Mouse (Mus musculus) hindbrain, postnatal 0 days (tissue): ENCODE results near the gene Hsd17b14. TPM values are rescaled to one million over a fixed set of nuclear protein-coding genes. Genes with fewer than 3 reads are reported as not detected.

Experiments used
- ATAC-seq: fragments of 200-750 bp; cut with Nextera tagmentation; 2 replicates; pipeline ENCODE4 v1.8.0; 2017; ENCODE audit warnings: mild to moderate bottlenecking, moderate TSS enrichment, moderate library complexity
- DNase-seq: peaks from one replicate; pipeline ENCODE4 v3.0.0-alpha.2; 2015; ENCODE audit warnings: low spot score
- H3K27ac ChIP-seq: fragments of 300-500 bp; sonication (generic); 2 replicates; pipeline ENCODE4 v1.5.1; 2014; ENCODE audit warnings: mild to moderate bottlenecking
- H3K27me3 ChIP-seq: fragments of 300-500 bp; sonication (generic); 2 replicates; pipeline ENCODE4 v1.6.1; 2014; ENCODE audit warnings: low read length, mixed read lengths; ENCODE audit not compliant: insufficient read depth
- H3K36me3 ChIP-seq: fragments of 300-500 bp; sonication (generic); 2 replicates; pipeline ENCODE4 v1.6.1; 2014; ENCODE audit warnings: low read length, mixed read lengths; ENCODE audit not compliant: insufficient read depth
- H3K4me1 ChIP-seq: fragments of 300-500 bp; sonication (generic); 2 replicates; pipeline ENCODE4 v1.6.1; 2014; ENCODE audit warnings: antibody characterized with exemption, low read length, mixed read lengths; ENCODE audit not compliant: insufficient read depth
- H3K4me2 ChIP-seq: fragments of 300-500 bp; sonication (generic); 2 replicates; pipeline ENCODE4 v1.6.1; 2014; ENCODE audit warnings: low read depth, mild to moderate bottlenecking, low read length, moderate library complexity, mixed read lengths
- H3K4me3 ChIP-seq: fragments of 300-500 bp; sonication (generic); 2 replicates; pipeline ENCODE4 v1.5.1; 2014; ENCODE audit warnings: low read length
- H3K9ac ChIP-seq: fragments of 300-500 bp; sonication (generic); replicated peaks from 2 replicates; pipeline ENCODE4 v1.6.1; 2014; ENCODE audit warnings: mild to moderate bottlenecking, low read length, moderate library complexity, mixed read lengths
- H3K9me3 ChIP-seq: fragments of 300-500 bp; sonication (generic); 2 replicates; pipeline ENCODE4 v1.6.1; 2016; ENCODE audit warnings: low read length, mixed read lengths
- CTCF ChIP-seq: IDR thresholded peaks from 2 replicates; pipeline ENCODE4 v1.5.1; 2016; ENCODE audit warnings: antibody characterized with exemption, control low read depth, low read depth
- WGBS: fragments of 180-500 bp; shearing (Covaris S2); extraction: QIAGEN DNeasy Blood & Tissue Kit; methylation state at CpG from one replicate; pipeline ENCODE4 v1.1.7; 2014; 5-methylcytosine and 5-hydroxymethylcytosine counted together
- polyA plus RNA-seq: library from polyadenylated mRNA; unstranded; fragments of >200 nt; fragmentation: Nextera tagmentation; extraction: Ambion mirVana; gene quantifications from 2 replicates; pipeline ENCODE4 v1.2.1, GENCODE M21; 2015
- total RNA-seq: library from RNA; depleted of rRNA; stranded (reverse); fragments of >200 nt; gene quantifications from 2 replicates; pipeline ENCODE4 v1.2.3, GENCODE M21; 2014; rRNA removed

The Hsd17b14 gene
- total and polyA plus RNA-seq, 2 experiments from 2014 or later: 0.89 TPM; not detected in 1

GRCm38 (mm10) chr7:45598960-45599879, 44.5 kb downstream of the Hsd17b14 start:
- ATAC-seq: no peak
- Histone ChIP-seq H3K9me3 (no peaks in the 10 kb centered on the region), H3K27ac (no peak overlapping the region), H3K27me3 (no peaks in the 10 kb centered on the region), H3K36me3 (no peaks in the 10 kb centered on the region), H3K4me2 (no peak overlapping the region), H3K4me1 (no peaks in the 10 kb centered on the region), H3K9ac (no peak overlapping the region), H3K4me3 (no peak overlapping the region)
- 52% methylated on average over 18 of the region's 18 CpGs for WGBS
- DNase-seq: no peak
- TF ChIP-seq CTCF: no peak

- no peaks in the 10 kb centered on the region for H3K4me1 ChIP-seq
- H3K9ac ChIP-seq: no peak overlapping the region
- no peaks in the 10 kb centered on the region for H3K27me3 ChIP-seq
- H3K36me3 ChIP-seq: no peaks in the 10 kb centered on the region
- no peak overlapping the region for H3K4me3 ChIP-seq
- no peak overlapping the region for H3K4me2 ChIP-seq
- no peak for DNase-seq
- ATAC-seq: no peak
- TF ChIP-seq CTCF: no peak
- H3K9me3 ChIP-seq: no peaks in the 10 kb centered on the region
- 77% methylated on average over 9 of the region's 9 CpGs for WGBS
- H3K27ac ChIP-seq: no peak overlapping the region
Measured at GRCm38 (mm10) chr7:45605704-45606289, 51.1 kb downstream of the Hsd17b14 start.

DNA sequence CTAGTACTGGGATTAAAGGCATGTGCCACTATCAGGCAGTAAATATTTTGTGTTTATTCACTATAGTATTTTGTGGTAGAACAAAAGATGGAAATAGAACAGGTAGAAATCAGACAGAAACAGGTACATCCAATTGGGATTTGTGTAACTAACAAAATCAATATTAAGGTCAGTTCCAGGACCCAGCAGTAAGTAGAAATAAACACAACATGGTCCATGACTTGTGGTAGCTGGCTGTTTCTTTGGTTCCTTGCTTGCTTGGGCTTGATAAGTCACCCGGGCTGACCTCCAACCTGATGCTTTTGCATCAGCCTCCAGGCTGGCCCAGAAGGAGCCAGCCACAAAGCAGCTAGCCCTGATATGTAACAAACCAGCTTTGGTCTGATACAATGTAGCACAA, 54.8 kb downstream of the Hsd17b14 start:
- Histone ChIP-seq H3K9me3 (no peaks in the 10 kb centered on the region), H3K4me2 (no peak overlapping the region), H3K4me3 (no peak overlapping the region), H3K27ac (no peak overlapping the region), H3K4me1 (no peaks in the 10 kb centered on the region), H3K36me3 (no peaks in the 10 kb centered on the region), H3K27me3 (no peaks in the 10 kb centered on the region), H3K9ac (no peak overlapping the region)
- ATAC-seq (no peak), DNase-seq (no peak)
- no peak for TF ChIP-seq CTCF
- 79% methylated on average over 1 of the region's 1 CpGs for WGBS

GRCm38 (mm10) chr7:45616277-45616676, 61.6 kb downstream of the Hsd17b14 start:
- H3K4me1 ChIP-seq: 0 out of 2 replicates have a peak, but pooled peaks cover 3% of the 10 kb centered on the region
- no peak overlapping the region for H3K4me3 ChIP-seq
- WGBS: 31% methylated on average over 6 of the region's 6 CpGs

DNA sequence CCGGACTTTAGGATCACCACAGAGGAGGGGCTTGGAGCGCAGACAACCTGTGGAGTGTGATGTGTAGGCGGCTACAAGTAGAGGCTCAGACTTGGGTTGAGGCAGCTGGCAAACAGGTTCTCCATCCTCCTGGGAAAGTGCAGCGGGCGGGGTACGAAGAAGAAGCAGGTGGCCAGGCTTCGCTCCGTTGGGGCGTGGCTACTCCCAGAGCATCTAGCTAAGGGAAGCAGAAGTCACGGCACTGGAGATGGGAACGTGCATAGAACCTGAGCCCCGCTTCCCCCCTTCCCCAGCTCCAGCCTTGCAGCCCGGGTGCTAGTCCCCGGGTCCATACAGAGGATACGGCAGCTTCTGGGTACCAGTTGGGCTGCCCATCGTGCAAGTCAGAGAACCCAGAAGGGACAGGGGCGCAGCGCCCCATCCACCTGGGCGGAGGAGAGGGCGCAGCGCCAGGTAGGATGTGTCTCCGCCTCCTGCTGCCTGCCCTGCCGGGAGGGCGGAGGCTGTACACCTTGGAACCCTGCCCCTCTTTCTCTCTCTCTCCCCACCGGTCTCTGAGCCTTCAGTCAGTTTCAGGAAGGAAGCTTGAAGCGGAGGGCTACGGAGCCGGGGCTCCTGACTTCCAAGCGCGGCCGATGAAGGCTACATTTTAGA, 62.5 kb downstream of the Hsd17b14 start, which contains the start of gene Fut1:
Gene Fut1, plus strand, starts transcription at position 248 of the 654 bp plus-strand sequence.
- ATAC-seq (0 out of 2 replicates have a peak, but pooled peaks have one; percentile 18), DNase-seq (no peak)
- no peaks in the 10 kb centered on the region for H3K36me3 ChIP-seq
- no peak within 1 kb of the TSS for H3K9ac ChIP-seq
- no peaks in the 10 kb centered on the region for H3K9me3 ChIP-seq
- H3K4me2 ChIP-seq: peak within 1 kb of the TSS; percentile 48
- 7% methylated on average over 31 of the region's 31 CpGs for WGBS
- peak within 1 kb of the TSS; percentile 17 for H3K4me3 ChIP-seq
- no peak within 1 kb of the TSS for H3K27ac ChIP-seq
- H3K27me3 ChIP-seq: peaks cover 16% of the 10 kb centered on the region
- 0 out of 2 replicates have a peak, but pooled peaks cover 3% of the 10 kb centered on the region for H3K4me1 ChIP-seq
- no peak for TF ChIP-seq CTCF

More at GRCm38 (mm10) chr7:45616277-45616676, 61.6 kb downstream of the Hsd17b14 start:
- H3K4me2 ChIP-seq: no peak overlapping the region
- no peak for DNase-seq
- peaks cover 16% of the 10 kb centered on the region for H3K27me3 ChIP-seq
- no peak overlapping the region for H3K9ac ChIP-seq
- H3K36me3 ChIP-seq: no peaks in the 10 kb centered on the region
- H3K27ac ChIP-seq: no peak overlapping the region
- no peak for ATAC-seq
- TF ChIP-seq CTCF: no peak
- no peaks in the 10 kb centered on the region for H3K9me3 ChIP-seq

Other genes starting within 250 kb of the Hsd17b14 start
Only the 30 nearest of the 35 such genes appear.
- 87.4 and 94.2 TPM in 2 replicates for gene Lin7b, start 184.3 kb upstream of the Hsd17b14 start, total RNA-seq
- 69.3 and 76.1 TPM in 2 replicates for gene Lin7b, start 184.3 kb upstream of the Hsd17b14 start, polyA plus RNA-seq
- 228 and 240 TPM in 2 replicates for gene Snrnp70, start 159.2 kb upstream of the Hsd17b14 start, total RNA-seq
- gene Snrnp70, start 159.2 kb upstream of the Hsd17b14 start, polyA plus RNA-seq: 143 and 145 TPM in 2 replicates
- 0.52 TPM in 1 of 2 replicates, not detected in the other for gene Kcna7, start 149.2 kb upstream of the Hsd17b14 start, total RNA-seq
- gene Kcna7, start 149.2 kb upstream of the Hsd17b14 start, polyA plus RNA-seq: not detected in 2 replicates
- 0.16 TPM in 1 of 2 replicates, not detected in the other for gene Ntf5, start 141.2 kb upstream of the Hsd17b14 start, total RNA-seq
- gene Ntf5, start 141.2 kb upstream of the Hsd17b14 start, polyA plus RNA-seq: 0.14 and 0.16 TPM in 2 replicates
- 1.3 TPM in 1 of 2 replicates, not detected in the other for gene Lhb, start 134.1 kb upstream of the Hsd17b14 start, total RNA-seq
- 0.60 and 0.74 TPM in 2 replicates for gene Lhb, start 134.1 kb upstream of the Hsd17b14 start, polyA plus RNA-seq
- 21.1 and 22.4 TPM in 2 replicates for gene Gys1, start 120.0 kb upstream of the Hsd17b14 start, total RNA-seq
- gene Gys1, start 120.0 kb upstream of the Hsd17b14 start, polyA plus RNA-seq: 16.1 and 16.4 TPM in 2 replicates
- gene Ruvbl2, start 116.8 kb upstream of the Hsd17b14 start, total RNA-seq: 147 and 161 TPM in 2 replicates
- gene Ruvbl2, start 116.8 kb upstream of the Hsd17b14 start, polyA plus RNA-seq: 82.9 and 88.9 TPM in 2 replicates
- gene Ftl1, start 95.0 kb upstream of the Hsd17b14 start, total RNA-seq: 2,068 and 2,255 TPM in 2 replicates
- gene Ftl1, start 95.0 kb upstream of the Hsd17b14 start, polyA plus RNA-seq: 4,654 and 4,668 TPM in 2 replicates
- 117 and 131 TPM in 2 replicates for gene Bax, start 88.0 kb upstream of the Hsd17b14 start, total RNA-seq
- gene Bax, start 88.0 kb upstream of the Hsd17b14 start, polyA plus RNA-seq: 253 and 264 TPM in 2 replicates
- gene Tulp2, start 73.0 kb upstream of the Hsd17b14 start, total RNA-seq: 0.21 TPM in 1 of 2 replicates, not detected in the other
- 0.21 and 0.57 TPM in 2 replicates for gene Tulp2, start 73.0 kb upstream of the Hsd17b14 start, polyA plus RNA-seq
- not detected in 2 replicates for gene Gm45808, start 68.1 kb upstream of the Hsd17b14 start, total RNA-seq
- not detected in 2 replicates for gene Gm45808, start 68.1 kb upstream of the Hsd17b14 start, polyA plus RNA-seq
- 4.3 and 4.7 TPM in 2 replicates for gene Dhdh, start 66.1 kb upstream of the Hsd17b14 start, total RNA-seq
- 5.9 and 6.2 TPM in 2 replicates for gene Dhdh, start 66.1 kb upstream of the Hsd17b14 start, polyA plus RNA-seq
- 91.6 and 93.7 TPM in 2 replicates for gene Nucb1, start 44.5 kb upstream of the Hsd17b14 start, total RNA-seq
- 133 and 144 TPM in 2 replicates for gene Nucb1, start 44.5 kb upstream of the Hsd17b14 start, polyA plus RNA-seq
- gene Ppp1r15a, start 28.6 kb upstream of the Hsd17b14 start, total RNA-seq: 19.2 and 19.8 TPM in 2 replicates
- 21.6 and 25.4 TPM in 2 replicates for gene Ppp1r15a, start 28.6 kb upstream of the Hsd17b14 start, polyA plus RNA-seq
- gene Plekha4, start 28.6 kb upstream of the Hsd17b14 start, total RNA-seq: 2.4 and 2.8 TPM in 2 replicates
- 2.1 and 2.2 TPM in 2 replicates for gene Plekha4, start 28.6 kb upstream of the Hsd17b14 start, polyA plus RNA-seq
- gene Bcat2, start 15.3 kb downstream of the Hsd17b14 start, total RNA-seq: 11.1 and 17.8 TPM in 2 replicates
- gene Bcat2, start 15.3 kb downstream of the Hsd17b14 start, polyA plus RNA-seq: 19.0 and 19.6 TPM in 2 replicates
- not detected in 2 replicates for gene Fgf21, start 60.6 kb downstream of the Hsd17b14 start, total RNA-seq
- not detected in 2 replicates for gene Fgf21, start 60.6 kb downstream of the Hsd17b14 start, polyA plus RNA-seq
- gene Fut1, start 62.4 kb downstream of the Hsd17b14 start, total RNA-seq: 0.18 TPM in 1 of 2 replicates, not detected in the other
- gene Fut1, start 62.4 kb downstream of the Hsd17b14 start, polyA plus RNA-seq: not detected in 2 replicates
- 0.10 and 0.54 TPM in 2 replicates for gene Izumo1, start 66.9 kb downstream of the Hsd17b14 start, total RNA-seq
- 0.10 TPM in 1 of 2 replicates, not detected in the other for gene Izumo1, start 66.9 kb downstream of the Hsd17b14 start, polyA plus RNA-seq
- gene Rasip1, start 72.6 kb downstream of the Hsd17b14 start, total RNA-seq: 36.4 and 39.8 TPM in 2 replicates
- 18.7 TPM in 2 replicates for gene Rasip1, start 72.6 kb downstream of the Hsd17b14 start, polyA plus RNA-seq
- 3.3 and 3.6 TPM in 2 replicates for gene Mamstr, start 85.1 kb downstream of the Hsd17b14 start, total RNA-seq
- gene Mamstr, start 85.1 kb downstream of the Hsd17b14 start, polyA plus RNA-seq: 2.9 and 3.9 TPM in 2 replicates
- 0.32 TPM in 1 of 2 replicates, not detected in the other for gene Fut2, start 111.5 kb downstream of the Hsd17b14 start, total RNA-seq
- 0.15 and 0.67 TPM in 2 replicates for gene Fut2, start 111.5 kb downstream of the Hsd17b14 start, polyA plus RNA-seq
- 0.94 TPM in 1 of 2 replicates, not detected in the other for gene Ntn5, start 129.1 kb downstream of the Hsd17b14 start, total RNA-seq
- 0.68 and 0.80 TPM in 2 replicates for gene Ntn5, start 129.1 kb downstream of the Hsd17b14 start, polyA plus RNA-seq
- 0.68 and 0.79 TPM in 2 replicates for gene Sec1, start 139.5 kb downstream of the Hsd17b14 start, total RNA-seq
- 0.35 and 0.48 TPM in 2 replicates for gene Sec1, start 139.5 kb downstream of the Hsd17b14 start, polyA plus RNA-seq
- gene Car11, start 144.9 kb downstream of the Hsd17b14 start, total RNA-seq: 89.4 and 91.0 TPM in 2 replicates
- gene Car11, start 144.9 kb downstream of the Hsd17b14 start, polyA plus RNA-seq: 76.9 and 78.2 TPM in 2 replicates
- 4.2 and 12.2 TPM in 2 replicates for gene Dbp, start 150.2 kb downstream of the Hsd17b14 start, total RNA-seq
- 4.6 and 5.3 TPM in 2 replicates for gene Dbp, start 150.2 kb downstream of the Hsd17b14 start, polyA plus RNA-seq
- gene Rpl18, start 160.6 kb downstream of the Hsd17b14 start, total RNA-seq: 999 and 1,175 TPM in 2 replicates
- gene Rpl18, start 160.6 kb downstream of the Hsd17b14 start, polyA plus RNA-seq: 519 and 535 TPM in 2 replicates
- 27.4 and 31.6 TPM in 2 replicates for gene Sphk2, start 163.1 kb downstream of the Hsd17b14 start, total RNA-seq
- 17.8 and 18.5 TPM in 2 replicates for gene Sphk2, start 163.1 kb downstream of the Hsd17b14 start, polyA plus RNA-seq
- gene Fam83e, start 166.3 kb downstream of the Hsd17b14 start, total RNA-seq: 0.11 and 0.16 TPM in 2 replicates
- gene Fam83e, start 166.3 kb downstream of the Hsd17b14 start, polyA plus RNA-seq: 0.09 and 0.25 TPM in 2 replicates
- not detected in 2 replicates for gene Spaca4, start 170.9 kb downstream of the Hsd17b14 start, total RNA-seq
- gene Spaca4, start 170.9 kb downstream of the Hsd17b14 start, polyA plus RNA-seq: not detected in 2 replicates